Mouse (Mus musculus): ENCODE results near the gene Tanc2. TPM values are rescaled to one million over a fixed set of nuclear protein-coding genes. Genes with fewer than 3 reads are reported as not detected.

Tanc2 gene
- polyA plus RNA-seq, 1 experiment from 2014 or later, result 46.7 TPM

DNA sequence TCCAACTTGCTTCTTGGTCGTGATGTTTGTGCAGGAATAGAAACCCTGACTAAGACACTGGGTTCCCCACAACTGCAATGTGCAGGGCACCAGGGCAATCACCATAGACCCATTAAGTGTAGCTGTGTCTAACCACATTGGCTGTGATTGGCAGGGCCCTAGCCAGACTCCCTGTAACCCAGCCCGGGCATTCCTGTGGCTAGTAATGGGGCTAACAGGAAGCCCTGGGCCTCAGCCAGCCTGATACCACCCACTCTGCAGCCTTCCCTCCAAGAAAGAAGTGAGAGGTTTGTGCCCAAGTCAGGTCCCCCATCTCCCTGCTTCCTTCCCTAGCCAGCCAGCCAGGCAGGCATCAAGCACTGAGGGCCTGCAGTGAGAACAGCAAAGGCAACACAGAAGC, 358.5 kb downstream of the Tanc2 start:
- H3K4me2 ChIP-seq, result no peak overlapping the region
- peaks cover 19% of the 10 kb centered on the region for H3K4me1 ChIP-seq
- ATAC-seq (ENCODE audit: low FRiP score), result no peak
- H3K27me3 ChIP-seq (replicated peaks), result 0 out of 2 replicates have a peak, but pooled peaks cover 3% of the 10 kb centered on the region
- H3K9ac ChIP-seq (replicated peaks), result no peak overlapping the region
- H3K4me3 ChIP-seq (replicated peaks), result no peak overlapping the region
- no peaks in the 10 kb centered on the region for H3K9me3 ChIP-seq (replicated peaks)
- H3K36me3 ChIP-seq, result no peaks in the 10 kb centered on the region
- WGBS, result 65% methylated on average over 2 of the region's 2 CpGs
- H3K27ac ChIP-seq (replicated peaks), result no peak overlapping the region

DNA sequence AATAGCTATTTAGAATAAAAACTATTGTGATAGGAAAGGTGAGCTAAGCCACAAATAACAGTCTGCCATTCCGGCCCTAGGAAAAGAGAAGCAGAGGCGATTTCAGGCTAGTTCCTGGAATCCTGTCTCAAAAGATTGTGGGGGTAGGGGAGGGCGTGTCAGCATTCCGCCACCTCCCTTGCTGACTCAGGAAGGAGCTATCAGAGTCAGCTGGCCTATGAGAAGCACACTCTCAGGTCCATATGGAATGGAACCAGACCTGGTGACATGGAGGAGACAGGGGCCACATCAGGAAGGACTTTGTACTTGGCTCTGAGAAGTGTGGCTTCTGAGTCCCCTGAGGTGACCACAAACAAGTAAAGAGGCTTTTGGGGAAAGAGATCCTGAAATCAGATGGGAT, 360.7 kb downstream of the Tanc2 start:
- no peaks in the 10 kb centered on the region for H3K4me1 ChIP-seq
- H3K27me3 ChIP-seq (replicated peaks), result 0 out of 2 replicates have a peak, but pooled peaks cover 3% of the 10 kb centered on the region
- H3K4me2 ChIP-seq, result no peak overlapping the region
- WGBS, result 83% methylated on average over 4 of the region's 4 CpGs
- H3K4me3 ChIP-seq (replicated peaks), result no peak overlapping the region
- H3K36me3 ChIP-seq, result no peaks in the 10 kb centered on the region
- no peak overlapping the region for H3K27ac ChIP-seq (replicated peaks)
- ATAC-seq (ENCODE audit: low FRiP score), result no peak
- no peaks in the 10 kb centered on the region for H3K9me3 ChIP-seq (replicated peaks)
- no peak overlapping the region for H3K9ac ChIP-seq (replicated peaks)

DNA sequence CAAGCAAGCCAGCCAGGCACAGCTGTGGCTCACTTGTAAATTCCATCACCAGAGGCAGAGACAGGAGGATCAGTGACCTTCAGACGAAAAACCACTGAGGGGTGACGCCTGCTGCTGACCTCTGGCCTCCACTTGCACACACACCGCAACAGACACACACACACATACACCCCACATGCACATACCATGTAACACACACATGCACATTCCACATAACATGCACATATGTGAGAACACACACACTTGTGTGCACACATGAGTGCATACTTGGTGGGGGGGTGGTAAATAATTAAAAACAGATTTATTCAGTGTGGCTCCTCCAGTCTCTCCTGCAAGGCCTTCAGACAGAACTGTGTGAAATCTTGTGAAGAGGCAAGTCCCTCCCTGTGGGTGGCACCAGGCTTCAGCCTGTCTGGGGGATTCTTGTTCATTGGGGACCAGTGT, 361.8 kb downstream of the Tanc2 start:
- no peak for ATAC-seq (ENCODE audit: low FRiP score)
- H3K27ac ChIP-seq (replicated peaks), result no peak overlapping the region
- 59% methylated on average over 3 of the region's 3 CpGs for WGBS

DNA sequence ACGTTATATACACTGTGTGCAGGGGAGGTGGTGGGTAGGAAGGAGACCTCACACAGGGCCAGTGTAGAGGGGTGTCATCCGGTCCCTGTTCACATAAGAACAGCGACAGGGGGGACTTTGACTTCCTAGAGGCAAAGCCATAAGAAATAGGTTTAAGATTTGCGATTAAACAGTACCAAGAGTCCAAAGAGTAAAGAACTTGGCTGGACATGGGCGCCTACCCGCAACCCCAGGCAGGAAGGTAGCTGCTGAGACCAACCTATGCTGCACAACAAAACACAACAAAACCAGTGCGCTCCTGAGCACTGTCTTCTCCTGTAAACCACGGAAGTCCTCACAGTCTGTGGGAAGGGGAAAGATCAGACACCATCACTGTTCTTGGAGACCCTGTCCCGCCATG, 362.3 kb downstream of the Tanc2 start:
- Histone ChIP-seq H3K9me3 (replicated peaks) (no peaks in the 10 kb centered on the region), H3K27me3 (replicated peaks) (0 out of 2 replicates have a peak, but pooled peaks cover 3% of the 10 kb centered on the region), H3K36me3 (no peaks in the 10 kb centered on the region), H3K4me3 (replicated peaks) (no peak overlapping the region), H3K27ac (replicated peaks) (no peak overlapping the region), H3K4me1 (no peaks in the 10 kb centered on the region), H3K9ac (replicated peaks) (no peak overlapping the region), H3K4me2 (no peak overlapping the region)
- ATAC-seq (ENCODE audit: low FRiP score), result no peak
- 89% methylated on average over 9 of the region's 9 CpGs for WGBS

More for the DNA sequence above, 361.8 kb downstream of the Tanc2 start:
- no peaks in the 10 kb centered on the region for H3K36me3 ChIP-seq
- H3K27me3 ChIP-seq (replicated peaks), result 0 out of 2 replicates have a peak, but pooled peaks cover 3% of the 10 kb centered on the region
- no peaks in the 10 kb centered on the region for H3K4me1 ChIP-seq
- no peak overlapping the region for H3K4me3 ChIP-seq (replicated peaks)
- no peak overlapping the region for H3K4me2 ChIP-seq
- no peaks in the 10 kb centered on the region for H3K9me3 ChIP-seq (replicated peaks)
- no peak overlapping the region for H3K9ac ChIP-seq (replicated peaks)

DNA sequence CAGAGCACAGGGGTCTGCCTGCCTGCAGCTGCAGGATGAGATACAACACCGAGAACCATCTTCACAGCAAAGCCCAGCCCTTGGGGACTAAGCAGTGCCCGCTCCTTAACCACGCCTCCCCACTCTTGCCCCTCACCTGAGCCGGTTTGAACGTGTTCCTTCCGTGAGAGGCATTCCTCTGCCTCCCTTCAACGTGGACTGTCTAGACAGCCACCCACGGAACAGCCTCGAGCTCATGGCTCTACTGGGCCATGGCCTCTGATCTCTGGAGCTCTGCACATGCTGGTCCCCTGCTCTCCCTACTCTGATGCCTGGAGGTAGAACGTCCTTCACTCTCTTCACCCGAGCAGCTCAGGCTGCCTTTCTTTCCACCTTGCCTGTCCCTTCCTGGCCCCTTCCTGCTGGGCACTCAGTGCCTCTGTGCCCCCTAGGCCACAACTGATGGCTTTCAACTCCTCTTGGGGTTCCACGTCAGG, 363.2 kb downstream of the Tanc2 start, which contains the start of gene Cyb561:
Cyb561 (minus strand) TSS at position 426 of the 476 bp plus-strand sequence.
- Histone ChIP-seq H3K27me3 (replicated peaks) (0 out of 2 replicates have a peak, but pooled peaks cover 3% of the 10 kb centered on the region), H3K36me3 (no peaks in the 10 kb centered on the region), H3K9ac (replicated peaks) (no peak within 1 kb of the TSS), H3K4me3 (replicated peaks) (no peak within 1 kb of the TSS), H3K27ac (replicated peaks) (no peak within 1 kb of the TSS), H3K4me2 (no peak within 1 kb of the TSS), H3K9me3 (replicated peaks) (no peaks in the 10 kb centered on the region), H3K4me1 (no peaks in the 10 kb centered on the region)
- WGBS, result 79% methylated on average over 12 of the region's 12 CpGs
- no peak for ATAC-seq (ENCODE audit: low FRiP score)

DNA sequence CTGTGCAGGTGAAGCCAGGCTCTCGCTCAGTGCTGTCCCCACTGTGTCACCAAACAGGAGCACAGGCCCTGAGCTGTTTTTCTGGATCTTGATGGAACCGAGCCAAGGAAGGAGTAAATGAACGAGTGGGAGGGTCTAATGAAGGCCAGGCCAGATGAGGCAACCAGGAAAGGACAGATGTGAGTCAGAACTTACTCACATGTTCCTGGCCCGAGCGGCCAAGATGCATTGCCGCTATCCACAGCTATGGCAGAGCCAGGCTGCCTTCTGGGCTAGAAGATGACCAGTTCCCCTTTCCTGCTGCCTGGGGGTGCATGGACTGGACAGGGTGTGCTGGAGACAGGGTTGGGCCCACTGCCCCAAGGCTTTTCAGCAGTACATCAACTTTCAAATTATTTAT, 363.6 kb downstream of the Tanc2 start:
- no peak for ATAC-seq (ENCODE audit: low FRiP score)
- no peak overlapping the region for H3K4me2 ChIP-seq
- H3K9me3 ChIP-seq (replicated peaks), result no peaks in the 10 kb centered on the region
- H3K36me3 ChIP-seq, result no peaks in the 10 kb centered on the region
- no peaks in the 10 kb centered on the region for H3K4me1 ChIP-seq
- 0 out of 2 replicates have a peak, but pooled peaks cover 3% of the 10 kb centered on the region for H3K27me3 ChIP-seq (replicated peaks)
- no peak overlapping the region for H3K27ac ChIP-seq (replicated peaks)
- no peak overlapping the region for H3K4me3 ChIP-seq (replicated peaks)
- 80% methylated on average over 6 of the region's 6 CpGs for WGBS
- no peak overlapping the region for H3K9ac ChIP-seq (replicated peaks)

DNA sequence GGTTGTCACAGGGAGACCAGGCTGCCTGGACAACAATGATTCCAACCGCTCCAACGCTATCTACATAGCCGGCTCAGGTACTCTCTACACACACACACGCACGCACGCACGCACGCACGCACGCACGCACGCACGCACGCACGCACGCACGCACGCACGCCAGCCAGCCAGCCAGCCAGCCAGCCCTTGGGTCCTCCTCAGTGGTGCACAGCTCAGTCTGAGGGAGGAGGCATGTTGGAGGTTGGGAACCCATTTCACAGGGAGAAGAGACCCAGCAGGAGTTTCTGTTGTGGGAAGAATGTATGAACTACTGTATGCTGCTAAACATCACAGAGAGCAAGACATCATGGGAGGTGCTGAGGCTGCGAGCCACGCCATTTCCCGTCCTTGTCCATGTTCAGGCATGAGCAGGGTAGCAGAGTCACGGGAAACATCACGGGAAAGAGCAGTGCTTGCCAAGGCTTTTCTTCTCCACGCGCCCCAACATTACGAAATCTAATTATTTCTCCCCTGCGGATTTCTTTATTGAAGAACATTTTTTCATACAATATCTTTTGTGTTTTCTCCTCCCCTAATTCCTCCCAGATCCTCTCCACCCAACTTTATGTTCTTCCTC, 366.1 kb downstream of the Tanc2 start:
- Histone ChIP-seq H3K27me3 (replicated peaks) (0 out of 2 replicates have a peak, but pooled peaks cover 3% of the 10 kb centered on the region), H3K4me3 (replicated peaks) (no peak overlapping the region), H3K27ac (replicated peaks) (no peak overlapping the region), H3K9me3 (replicated peaks) (no peaks in the 10 kb centered on the region), H3K4me1 (no peaks in the 10 kb centered on the region), H3K4me2 (no peak overlapping the region), H3K9ac (replicated peaks) (no peak overlapping the region), H3K36me3 (no peaks in the 10 kb centered on the region)
- whole genome bisulfite sequencing, result 87% methylated on average over 28 of the region's 28 CpGs
- no peak for ATAC-seq (ENCODE audit: low FRiP score)

DNA sequence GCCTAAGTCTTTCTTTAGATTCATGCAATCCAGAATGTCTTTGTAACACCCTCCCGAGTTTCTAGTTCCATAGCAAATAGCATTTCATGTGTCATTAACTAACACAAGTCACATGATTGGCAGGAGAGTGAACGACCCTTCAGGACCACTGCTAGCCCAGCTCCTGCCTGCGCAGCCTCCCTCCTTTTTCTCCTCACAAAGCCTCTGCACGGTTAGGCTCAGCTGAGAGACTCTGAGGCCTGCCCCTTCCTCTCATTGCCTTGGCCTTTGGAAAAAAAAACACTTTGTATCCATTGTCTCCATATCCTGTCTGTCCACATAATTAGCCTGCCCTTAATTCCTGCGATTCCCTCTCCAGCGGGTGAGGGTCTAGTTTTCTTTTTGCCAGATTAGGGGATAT, 367.7 kb downstream of the Tanc2 start:
- Histone ChIP-seq H3K9me3 (replicated peaks) (no peaks in the 10 kb centered on the region), H3K4me3 (replicated peaks) (no peak overlapping the region), H3K27me3 (replicated peaks) (0 out of 2 replicates have a peak, but pooled peaks cover 3% of the 10 kb centered on the region), H3K36me3 (no peaks in the 10 kb centered on the region), H3K9ac (replicated peaks) (no peak overlapping the region), H3K4me1 (no peaks in the 10 kb centered on the region), H3K4me2 (no peak overlapping the region), H3K27ac (replicated peaks) (no peak overlapping the region)
- no peak for ATAC-seq (ENCODE audit: low FRiP score)
- 42% methylated on average over 6 of the region's 6 CpGs for WGBS

DNA sequence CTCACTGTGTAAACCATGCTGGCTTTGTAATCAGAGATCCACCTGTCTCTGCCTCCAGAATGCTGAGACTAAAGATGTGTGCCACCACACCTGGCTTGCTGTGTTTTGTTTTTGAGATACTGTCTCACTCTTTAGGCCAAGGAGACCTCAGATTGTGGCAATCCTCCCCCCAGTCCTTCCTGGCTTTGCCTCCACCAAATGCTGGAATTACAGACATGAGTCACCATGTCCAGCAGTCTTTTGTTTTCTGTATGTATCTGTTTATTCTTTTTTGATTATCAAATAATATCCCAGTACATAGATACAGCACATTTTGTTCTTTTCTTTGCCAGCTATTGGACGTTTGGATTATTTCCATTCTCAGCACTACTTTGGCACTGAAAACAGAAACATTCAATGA, 368.8 kb downstream of the Tanc2 start:
- Histone ChIP-seq H3K9me3 (replicated peaks) (no peaks in the 10 kb centered on the region), H3K27ac (replicated peaks) (no peak overlapping the region)
- 55% methylated on average over 1 of the region's 1 CpGs for WGBS

DNA sequence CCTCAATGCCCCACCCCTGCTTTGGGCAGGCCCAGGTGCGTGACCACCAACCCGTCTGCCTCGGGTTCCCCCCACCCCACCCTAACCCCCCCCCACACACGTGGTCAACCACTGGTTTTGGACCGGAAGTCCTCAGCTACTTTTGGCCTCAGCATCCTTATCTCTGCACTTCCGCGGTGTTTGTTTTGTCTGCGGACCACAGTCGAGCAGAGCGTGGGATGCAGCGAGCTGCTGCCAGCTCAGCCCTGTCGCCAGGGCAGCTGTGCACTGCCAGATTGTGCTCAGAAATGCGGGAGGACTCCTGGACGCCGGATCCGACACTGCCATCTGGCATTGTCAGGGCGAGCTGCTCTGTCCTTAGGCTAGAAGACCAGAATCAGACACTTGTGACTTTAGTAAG, 369.6 kb downstream of the Tanc2 start:
- Histone ChIP-seq H3K9ac (replicated peaks) (no peak overlapping the region), H3K27ac (replicated peaks) (no peak overlapping the region), H3K9me3 (replicated peaks) (no peaks in the 10 kb centered on the region), H3K4me2 (no peak overlapping the region), H3K4me3 (replicated peaks) (no peak overlapping the region), H3K27me3 (replicated peaks) (no peaks in the 10 kb centered on the region), H3K4me1 (no peaks in the 10 kb centered on the region), H3K36me3 (no peaks in the 10 kb centered on the region)
- 44% methylated on average over 17 of the region's 17 CpGs for WGBS
- ATAC-seq (ENCODE audit: low FRiP score), result no peak

More for the DNA sequence above, 368.8 kb downstream of the Tanc2 start:
- Histone ChIP-seq H3K4me1 (no peaks in the 10 kb centered on the region), H3K36me3 (no peaks in the 10 kb centered on the region), H3K27me3 (replicated peaks) (no peaks in the 10 kb centered on the region), H3K4me2 (no peak overlapping the region), H3K4me3 (replicated peaks) (no peak overlapping the region), H3K9ac (replicated peaks) (no peak overlapping the region)
- ATAC-seq (ENCODE audit: low FRiP score), result no peak

DNA sequence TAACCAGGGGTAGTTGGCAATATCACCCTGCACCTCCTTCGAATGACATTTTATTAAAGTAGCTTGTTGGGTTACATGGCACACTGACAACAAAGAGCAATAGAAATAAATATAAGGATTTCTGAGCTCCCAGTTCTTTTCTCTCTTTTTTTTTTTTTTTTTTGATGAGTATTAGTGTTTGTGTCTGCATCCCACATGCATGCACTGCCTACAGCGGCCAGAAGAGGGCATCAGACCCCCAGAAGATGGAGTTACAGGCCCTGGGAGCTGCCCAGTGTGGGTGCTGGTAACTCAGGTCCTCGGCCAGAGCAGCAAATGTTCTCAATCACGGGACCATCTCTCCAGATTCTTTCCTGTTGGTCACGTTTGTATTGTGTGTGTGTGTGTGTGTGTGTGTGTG, 374.9 kb downstream of the Tanc2 start:
- ATAC-seq (ENCODE audit: low FRiP score), result no peak
- Histone ChIP-seq H3K36me3 (no peaks in the 10 kb centered on the region), H3K27me3 (replicated peaks) (peaks cover 32% of the 10 kb centered on the region), H3K4me1 (peaks cover 18% of the 10 kb centered on the region), H3K4me3 (replicated peaks) (no peak overlapping the region), H3K9ac (replicated peaks) (no peak overlapping the region), H3K9me3 (replicated peaks) (no peaks in the 10 kb centered on the region), H3K27ac (replicated peaks) (no peak overlapping the region), H3K4me2 (no peak overlapping the region)
- WGBS, result 70% methylated on average over 5 of the region's 5 CpGs

DNA sequence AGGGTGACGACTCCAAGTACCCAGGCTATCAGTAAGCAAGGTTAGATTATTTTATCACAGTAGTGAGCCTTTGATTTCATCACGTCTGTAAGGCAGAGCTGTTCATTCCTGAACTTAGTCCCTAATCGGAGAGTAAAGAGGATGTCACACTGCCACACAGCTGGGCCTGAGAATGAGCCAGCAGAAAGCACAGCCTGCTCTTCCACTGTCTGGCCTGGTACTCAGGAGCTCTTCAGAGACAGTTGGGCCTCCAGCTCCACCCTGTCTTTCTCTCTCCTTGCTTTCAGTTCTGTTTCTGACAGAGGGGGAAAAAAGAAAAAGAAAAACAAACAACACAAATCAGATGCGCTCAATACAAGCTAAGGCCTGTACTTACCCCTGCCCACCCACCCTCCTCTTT, 376.5 kb downstream of the Tanc2 start:
- Histone ChIP-seq H3K9ac (replicated peaks) (no peak overlapping the region), H3K36me3 (no peaks in the 10 kb centered on the region), H3K27ac (replicated peaks) (no peak overlapping the region), H3K4me3 (replicated peaks) (no peak overlapping the region), H3K9me3 (replicated peaks) (no peaks in the 10 kb centered on the region), H3K27me3 (replicated peaks) (peaks cover 46% of the 10 kb centered on the region), H3K4me2 (no peak overlapping the region), H3K4me1 (peaks cover 18% of the 10 kb centered on the region)
- no peak for ATAC-seq (ENCODE audit: low FRiP score)
- 80% methylated on average over 4 of the region's 4 CpGs for WGBS

All from neural tube, embryonic 15.5 days (tissue).